Mouse (Mus musculus) erythroid progenitor cell, adult 5-6 weeks (primary cell): ENCODE data around the gene Dhdds. TPM values are rescaled to one million over a fixed set of nuclear protein-coding genes. Genes with fewer than 3 reads are reported as not detected.
"Not testable (repeated sequence)": the region's sequence is repeated elsewhere in the genome, so short reads cannot be mapped to it uniquely, and the experiment has no call there.

ENCODE experiments used
- ATAC-seq: replicated peaks from 2 replicates; pipeline ENCODE4 v1.8.0; 2016; ENCODE audit warnings: moderate number of reproducible peaks, mild to moderate bottlenecking, moderate TSS enrichment, inconsistent platforms; ENCODE audit not compliant: poor library complexity, low FRiP score, severe bottlenecking
- total RNA-seq, 2 experiments: library from RNA; stranded (forward) in 1 of 2; stranded (reverse) in 1 of 2; fragments of 150-400 nt in 1 of 2; fragments of 186-747, 209-891 nt in 1 of 2; gene quantifications; 2 replicates each; pipeline versions ENCODE4 v1.2.3 to v1.2.4; 2015 to 2017; ENCODE audit warnings: low replicate concordance in 2 of 2

The Dhdds gene
- total RNA-seq, 2 experiments from 2014 or later, result 10.1 TPM

DNA sequence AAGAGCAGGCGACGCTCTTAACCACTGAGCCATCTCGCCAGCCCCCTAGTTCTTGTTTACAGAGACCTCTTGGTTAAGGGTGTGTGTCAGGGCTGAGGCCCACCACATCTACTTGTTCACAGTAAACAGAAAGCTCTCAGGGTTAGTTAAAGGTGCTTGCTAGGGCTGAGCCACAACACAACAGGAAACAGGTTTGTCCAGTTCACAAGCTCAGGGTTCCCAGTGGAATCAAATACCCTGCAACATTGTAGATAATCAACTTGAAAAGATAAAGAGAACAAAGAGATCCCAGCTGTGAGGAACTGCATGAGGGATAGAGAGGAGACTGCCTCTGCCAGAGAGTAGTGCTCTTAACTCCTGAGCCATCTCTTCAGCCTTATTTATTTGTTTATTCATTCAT lies 6.1 kb upstream of the Dhdds start:
- ATAC-seq, result no peak

DNA sequence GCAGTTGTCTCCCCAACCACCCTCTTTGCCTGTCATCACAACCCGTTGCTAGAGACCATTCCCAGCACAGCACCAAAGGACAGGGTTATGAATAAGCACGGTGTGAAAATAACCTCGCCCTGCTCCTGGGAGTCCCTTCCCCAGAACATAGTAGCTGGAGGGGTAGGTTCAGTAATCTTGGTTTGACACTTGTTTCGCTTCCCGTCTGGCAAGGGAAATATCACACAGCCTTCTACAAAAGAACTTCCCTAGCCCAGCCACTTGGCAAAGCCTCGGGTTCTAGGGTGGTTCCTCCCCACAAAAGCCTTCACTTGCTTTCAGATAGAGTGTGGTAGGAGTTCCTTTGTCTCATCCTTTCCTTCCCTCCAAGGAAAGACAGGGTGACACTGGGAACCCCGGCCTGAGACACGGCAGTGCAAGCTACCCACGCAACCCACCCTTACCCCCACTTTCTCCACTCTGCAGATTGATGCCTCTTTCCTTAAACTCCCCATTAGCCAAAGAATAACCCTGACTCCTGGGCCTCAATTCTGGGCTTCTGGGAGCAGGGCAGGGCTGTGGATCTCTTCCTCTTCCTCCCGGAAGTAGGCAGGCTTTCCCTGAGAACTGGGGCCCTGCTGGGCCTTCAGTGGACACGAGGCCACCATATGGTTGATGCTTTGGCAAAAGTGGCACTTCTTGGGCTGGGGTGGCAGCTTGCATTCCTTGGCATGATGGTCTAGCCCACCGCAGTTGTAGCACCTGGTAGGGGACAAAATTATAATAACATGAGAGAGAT lies 5.1 kb upstream of the Dhdds start:
- no peak for ATAC-seq

DNA sequence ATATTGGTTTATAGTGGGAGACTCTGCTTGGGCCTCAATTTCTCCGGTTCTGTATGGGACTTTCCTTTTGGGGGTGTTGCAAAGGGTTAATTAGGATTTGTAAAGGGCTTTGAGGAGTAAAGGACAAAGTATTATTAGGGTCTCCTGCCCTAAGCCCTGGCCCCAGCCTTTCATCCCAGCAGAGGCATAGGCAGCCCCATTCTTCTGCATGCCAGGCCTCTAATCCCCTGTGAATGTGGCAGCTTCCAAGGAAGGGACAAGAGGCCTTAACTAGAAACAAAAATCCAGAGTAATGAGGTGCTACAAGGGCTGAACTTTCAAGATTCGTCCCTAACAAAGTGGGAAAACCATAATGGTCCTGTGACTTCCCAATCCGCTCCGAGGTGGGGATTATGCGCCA lies 2.2 kb upstream of the Dhdds start:
- no peak for ATAC-seq

DNA sequence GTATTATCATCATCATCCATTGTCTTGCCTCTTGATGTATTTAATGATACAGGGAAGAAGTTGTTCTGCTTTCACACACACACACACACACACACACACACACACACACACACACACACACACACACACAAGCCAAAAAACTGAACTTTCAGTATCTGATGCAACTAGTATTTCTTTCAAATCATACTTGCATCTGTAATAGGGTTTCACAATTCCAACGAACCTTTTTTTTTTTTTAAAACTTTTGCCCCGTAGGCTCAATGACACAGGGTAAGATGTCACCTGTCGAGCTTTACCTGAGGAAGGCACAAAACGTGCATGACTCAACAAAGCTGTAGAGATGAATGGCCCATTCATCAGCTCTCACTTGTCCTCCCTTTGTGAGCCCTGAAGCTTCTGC lies 1.5 kb upstream of the Dhdds start:
- ATAC-seq, result no peak

DNA sequence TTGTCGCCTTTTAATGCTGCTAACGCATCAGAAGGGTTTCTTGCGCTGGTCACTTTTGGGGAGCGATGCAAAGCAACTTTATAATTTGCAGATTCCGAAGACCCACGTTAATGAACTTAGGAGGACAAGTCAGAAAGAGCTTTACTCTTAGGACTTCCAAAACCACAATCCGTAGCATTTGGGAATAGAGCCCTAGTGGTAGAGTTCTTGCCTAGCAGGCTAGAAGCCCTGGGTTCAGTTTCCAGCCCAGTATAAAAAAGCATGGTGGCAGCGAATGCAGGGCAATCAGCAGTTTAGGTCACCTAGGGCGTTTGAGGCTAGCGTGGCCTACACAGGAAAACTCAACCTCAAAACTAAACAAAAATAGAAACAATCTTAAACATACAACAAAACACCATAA lies 992 bp upstream of the Dhdds start:
- ATAC-seq, result no peak

DNA sequence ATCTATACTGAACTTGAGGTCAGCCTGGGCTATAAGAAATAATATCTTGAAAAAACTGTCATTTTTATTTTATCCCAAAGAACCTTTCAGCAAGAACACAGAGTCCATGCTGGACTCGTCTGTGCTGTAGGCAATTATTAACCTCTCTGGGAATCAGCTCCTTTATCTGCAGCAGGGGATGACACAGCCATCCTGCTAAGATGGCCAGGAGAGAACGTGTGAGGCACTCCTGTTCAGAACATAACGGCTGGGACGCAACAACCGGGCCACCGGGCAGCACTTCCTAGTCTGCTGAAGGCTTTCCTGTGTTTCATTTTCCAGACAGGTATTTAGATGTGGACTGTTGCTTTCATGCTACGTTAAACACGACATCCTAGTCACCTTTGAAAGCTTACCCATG lies 6.0 kb downstream of the Dhdds start:
- ATAC-seq, result no peak

DNA sequence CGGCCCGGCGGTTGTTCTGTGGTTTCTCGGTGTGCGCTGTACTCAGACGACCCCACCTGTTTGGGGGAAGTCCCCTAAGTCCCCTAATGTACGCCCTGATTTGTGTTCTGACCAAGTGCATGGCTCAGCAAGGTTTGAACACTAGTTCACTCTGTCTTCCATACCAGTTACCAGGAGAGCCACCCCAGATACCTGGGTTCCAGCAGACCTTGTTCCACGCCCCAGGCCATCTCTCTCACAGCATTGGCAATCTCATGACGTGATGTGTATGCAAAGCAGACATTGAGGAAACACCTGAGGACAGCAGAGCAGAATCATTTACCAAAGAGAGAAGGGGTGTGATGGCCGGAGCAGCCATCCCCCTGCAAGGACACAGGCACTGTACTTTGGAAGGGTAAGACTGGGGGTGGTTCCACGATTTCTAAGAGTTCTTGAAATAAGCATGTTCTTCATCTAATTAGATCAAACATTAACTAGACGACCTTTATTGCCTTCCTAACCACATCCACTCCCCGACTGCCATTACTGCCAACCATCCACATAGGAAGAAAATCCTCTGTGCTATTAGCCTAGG lies 9.5 kb downstream of the Dhdds start:
- ATAC-seq, result no peak

DNA sequence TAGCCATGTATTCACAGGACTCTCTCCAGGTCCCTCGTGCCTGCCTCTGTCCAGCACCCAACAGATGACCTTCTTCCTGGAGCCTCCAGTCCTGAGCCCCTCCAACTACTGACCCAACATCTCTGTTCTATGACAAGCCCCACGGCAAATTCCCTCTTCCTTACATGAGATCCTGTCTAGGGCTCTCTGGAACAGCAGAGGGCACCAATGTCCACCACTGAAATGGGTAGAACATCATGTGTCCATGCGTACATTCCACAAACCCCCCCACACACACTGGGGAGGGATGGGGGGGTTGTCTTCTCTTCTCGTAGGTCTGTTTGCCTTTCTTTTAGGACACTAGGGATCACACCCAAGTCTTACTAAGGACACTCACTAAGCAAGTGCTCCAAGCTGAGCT lies 10.7 kb downstream of the Dhdds start:
- ATAC-seq, result no peak

DNA sequence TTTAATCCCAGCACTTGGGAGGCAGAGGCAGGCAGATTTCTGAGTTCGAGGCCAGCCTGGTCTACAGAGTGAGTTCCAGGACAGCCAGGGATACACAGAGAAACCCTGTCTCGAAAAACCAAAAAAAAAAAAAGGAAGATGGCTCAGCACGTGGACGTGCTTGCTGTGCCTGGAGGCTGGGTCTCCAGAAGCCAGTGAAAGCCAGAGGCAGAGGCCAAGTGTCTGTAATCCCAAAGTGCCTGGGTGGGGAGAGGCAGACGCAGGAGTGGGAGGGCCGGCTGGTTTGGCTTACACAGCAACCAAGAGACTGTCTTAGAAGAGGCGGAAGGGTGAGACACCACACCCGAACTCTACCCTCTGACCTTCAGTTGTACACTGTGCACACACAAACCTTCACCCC lies 12.4 kb downstream of the Dhdds start:
- ATAC-seq, result not testable (repeated sequence)

DNA sequence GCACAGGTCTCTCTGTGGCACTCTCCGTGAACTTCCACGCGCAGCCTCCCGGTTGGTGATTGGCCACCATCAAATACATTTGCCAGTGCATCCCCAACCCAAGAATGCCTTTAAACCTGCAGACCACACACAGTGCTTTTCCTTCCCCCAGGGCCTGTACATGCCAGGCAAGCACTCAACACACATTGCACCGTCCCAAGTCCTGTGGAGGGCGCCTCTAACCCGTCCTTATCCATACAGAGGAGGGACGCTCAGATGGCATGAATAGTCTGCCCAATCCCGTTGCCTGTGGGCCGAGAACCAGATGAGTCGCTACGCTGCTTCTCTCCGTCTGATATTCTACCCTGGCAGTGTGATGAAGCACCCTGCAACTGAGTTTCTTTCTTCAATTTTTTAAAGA lies 17.8 kb downstream of the Dhdds start:
- ATAC-seq, result no peak

DNA sequence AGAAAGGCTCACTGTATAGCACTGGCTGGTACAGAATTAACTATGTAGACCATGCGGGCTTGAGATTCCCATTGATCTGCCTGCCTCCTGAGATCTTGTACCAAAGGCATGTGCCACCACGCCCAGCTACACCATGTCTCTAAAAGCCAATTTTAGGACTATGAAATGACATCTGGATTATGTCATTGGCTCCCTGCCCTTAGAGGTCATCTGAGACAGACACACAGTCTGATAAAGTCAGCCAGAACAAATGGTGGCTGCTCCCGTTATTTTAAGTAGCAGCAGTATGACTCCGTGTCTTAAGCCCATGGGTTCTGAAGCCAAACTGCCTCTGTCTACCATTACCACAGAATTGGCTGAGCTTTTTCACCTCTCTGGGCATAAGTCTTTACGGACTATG lies 20.2 kb downstream of the Dhdds start:
- no peak for ATAC-seq

DNA sequence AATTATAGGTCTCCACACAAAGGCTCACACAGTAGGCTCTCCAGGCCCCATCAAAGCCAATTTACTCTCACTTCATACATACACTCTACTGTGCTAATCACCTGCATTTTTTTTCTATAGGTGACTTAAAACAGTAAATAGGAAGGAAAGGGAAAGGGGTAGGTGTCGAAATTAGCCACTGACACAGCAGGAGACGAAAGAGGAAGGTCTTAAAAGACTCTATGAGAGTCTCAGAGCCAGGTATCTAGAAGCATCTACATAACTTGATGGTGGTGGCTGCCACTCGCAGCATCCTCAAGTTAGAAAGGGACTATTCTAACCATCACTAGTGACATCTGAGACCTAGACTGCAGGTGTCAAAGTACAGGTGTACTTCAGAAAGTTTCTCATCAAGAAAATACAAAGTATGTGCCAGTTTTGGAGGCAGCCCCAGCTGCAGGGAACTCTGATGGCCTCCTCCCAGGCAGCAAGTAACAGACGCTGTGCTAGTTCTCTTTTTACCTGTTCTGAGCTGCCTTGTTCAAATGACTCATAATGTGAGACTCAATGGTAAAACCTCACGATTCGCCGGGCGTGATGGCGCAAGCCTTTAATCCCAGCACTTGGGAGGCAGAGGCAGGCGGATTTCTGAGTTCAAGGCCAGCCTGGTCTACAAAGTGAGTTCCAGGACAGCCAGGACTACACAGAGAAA lies 22.6 kb downstream of the Dhdds start:
- no peak for ATAC-seq

DNA sequence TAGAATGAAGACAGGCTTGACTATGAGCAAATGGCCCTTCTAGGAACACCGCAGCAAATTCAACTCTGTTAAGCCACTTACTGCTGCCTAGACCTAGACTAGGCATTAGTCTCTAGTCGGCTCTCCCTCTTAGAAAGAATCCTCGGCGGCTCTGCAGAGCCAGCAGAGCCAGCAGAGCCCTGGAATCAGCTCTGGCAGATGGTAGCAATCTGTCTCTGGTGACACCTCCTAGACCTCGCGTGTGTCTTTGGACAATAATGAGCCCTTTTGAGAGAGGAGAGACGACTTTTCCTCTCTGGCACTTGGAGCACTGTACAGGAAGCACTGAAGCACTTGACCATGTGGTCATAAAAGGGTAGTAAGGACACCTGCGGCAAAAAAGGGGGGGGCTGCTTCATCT lies 29.0 kb downstream of the Dhdds start:
- ATAC-seq, result no peak

DNA sequence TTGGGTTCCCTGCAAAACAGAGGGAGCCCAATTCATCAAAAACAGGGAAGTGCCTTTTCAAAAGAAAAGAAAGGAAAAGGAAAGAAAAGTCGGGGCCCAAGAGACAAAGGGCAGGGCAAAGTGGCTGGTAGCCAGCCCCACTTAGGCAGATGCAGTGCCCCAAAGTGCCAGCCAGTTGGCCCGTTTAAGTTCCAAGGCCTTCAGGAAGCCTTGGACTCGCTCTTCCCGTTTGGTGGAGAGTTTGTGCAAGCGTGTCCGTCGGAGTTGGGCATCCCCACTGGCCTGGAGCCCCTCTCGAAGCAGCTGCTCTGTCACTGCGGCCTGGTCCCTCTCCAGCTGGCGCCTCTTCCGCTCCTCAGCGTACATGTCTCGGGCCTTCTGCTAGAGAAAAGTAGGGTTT lies 29.8 kb downstream of the Dhdds start:
- no peak for ATAC-seq

DNA sequence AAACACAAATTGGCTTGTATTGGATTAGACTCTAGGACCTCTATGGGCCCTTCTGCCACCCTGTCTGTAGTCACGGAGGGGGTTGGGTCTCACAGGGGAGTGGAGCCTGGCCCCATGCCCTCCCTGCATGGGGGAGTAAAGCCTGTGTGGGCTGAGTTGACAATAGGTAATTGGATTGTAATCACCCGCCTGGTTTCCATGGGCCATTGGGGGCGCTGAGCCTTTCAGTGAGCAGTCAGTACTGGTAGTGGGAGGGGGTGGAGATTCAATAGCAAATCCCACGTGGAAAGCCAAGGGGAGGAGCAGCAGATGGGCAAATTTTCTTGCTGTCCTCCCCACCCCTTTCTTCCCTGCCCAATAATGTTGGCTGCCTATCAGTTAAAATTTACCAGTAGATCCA lies 30.5 kb downstream of the Dhdds start:
- ATAC-seq, result no peak

DNA sequence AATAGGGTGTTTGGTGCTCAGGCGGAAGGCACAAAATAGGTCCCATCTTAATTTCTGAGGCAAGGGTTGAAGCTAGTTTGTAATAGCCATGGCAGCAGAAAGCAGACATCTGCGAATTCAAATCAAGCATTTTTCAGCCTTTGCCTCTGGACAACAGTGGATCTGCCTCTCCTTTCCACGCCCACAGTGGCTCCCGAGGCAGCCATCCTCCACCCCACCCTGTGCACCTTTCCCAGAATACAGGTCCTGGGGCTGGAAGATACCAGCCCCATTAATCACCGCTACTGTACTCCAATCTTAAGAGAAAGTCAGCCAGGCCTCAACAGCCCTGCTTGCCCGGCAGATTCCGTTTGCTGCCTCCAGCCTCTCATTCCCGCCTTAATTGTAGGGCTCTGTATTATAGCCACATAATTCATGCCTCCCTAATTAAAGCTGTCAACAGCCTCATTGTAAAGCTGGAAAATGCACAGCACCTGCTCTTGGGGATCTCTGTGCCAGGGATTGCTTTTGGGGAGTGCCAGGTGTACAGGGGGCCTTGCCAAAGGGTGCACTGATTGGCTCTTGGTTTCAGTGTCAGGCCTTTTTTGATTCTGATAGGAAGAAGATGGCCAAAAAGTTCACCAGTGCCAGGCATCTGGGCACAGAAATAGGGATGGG lies 31.5 kb downstream of the Dhdds start:
- ATAC-seq, result no peak

DNA sequence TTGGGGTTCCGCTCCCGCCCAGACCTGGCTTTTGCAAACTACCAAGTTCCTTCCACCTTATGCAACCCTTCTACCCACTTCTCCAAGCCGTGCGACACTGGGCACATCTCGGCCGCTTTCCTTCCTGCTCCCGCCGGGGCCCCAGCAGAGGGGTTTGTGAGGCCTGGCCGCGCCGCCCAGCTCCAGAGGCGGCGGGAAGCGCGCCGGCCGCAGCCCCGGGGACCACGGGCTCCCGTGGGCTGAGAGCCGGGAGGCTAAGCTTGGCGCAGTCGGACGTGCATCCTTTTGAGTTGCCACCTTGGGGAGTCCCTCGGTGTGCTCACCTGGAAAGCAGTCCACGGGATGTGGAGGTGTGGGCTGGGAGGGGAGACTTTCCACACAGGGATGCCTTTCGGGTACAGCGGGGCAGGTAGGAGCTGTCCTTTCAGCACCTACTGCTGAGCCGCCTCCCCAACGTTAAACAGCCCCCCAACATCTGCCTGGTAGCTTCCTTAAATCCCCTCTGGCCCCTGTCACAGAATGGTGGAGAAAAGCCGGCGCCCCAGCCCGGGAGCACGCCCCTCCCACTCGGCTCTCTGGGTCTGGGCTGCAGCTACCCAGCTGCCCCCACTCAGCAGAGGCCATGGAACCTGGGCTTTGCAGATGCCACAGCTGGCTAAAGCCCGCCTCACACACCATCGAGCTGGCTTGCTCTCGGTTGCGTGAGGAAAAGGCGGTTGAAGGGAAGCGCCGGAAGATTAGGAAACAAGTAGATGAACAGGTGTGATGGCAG lies 32.4 kb downstream of the Dhdds start, which contains the start of gene Hmgn2:
Gene Hmgn2 (minus strand): TSS at position 501 of the 772 bp plus-strand sequence.
- peak; percentile 32 for ATAC-seq

DNA sequence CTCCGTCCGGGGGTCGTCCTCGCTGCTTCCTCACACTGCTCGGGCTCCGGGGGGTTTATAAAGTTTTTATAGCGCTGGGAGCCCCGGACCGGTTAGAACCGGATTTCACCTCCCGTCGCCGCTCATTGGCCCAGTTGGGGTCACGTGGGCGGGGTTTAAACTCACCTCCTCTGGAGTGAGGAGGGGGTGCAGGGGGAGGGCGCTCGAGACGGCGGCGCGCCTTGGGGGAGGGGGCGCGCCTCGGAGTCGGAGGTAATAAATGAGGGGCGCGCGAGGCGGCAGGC lies 32.9 kb downstream of the Dhdds start:
- peak; percentile 58 for ATAC-seq

DNA sequence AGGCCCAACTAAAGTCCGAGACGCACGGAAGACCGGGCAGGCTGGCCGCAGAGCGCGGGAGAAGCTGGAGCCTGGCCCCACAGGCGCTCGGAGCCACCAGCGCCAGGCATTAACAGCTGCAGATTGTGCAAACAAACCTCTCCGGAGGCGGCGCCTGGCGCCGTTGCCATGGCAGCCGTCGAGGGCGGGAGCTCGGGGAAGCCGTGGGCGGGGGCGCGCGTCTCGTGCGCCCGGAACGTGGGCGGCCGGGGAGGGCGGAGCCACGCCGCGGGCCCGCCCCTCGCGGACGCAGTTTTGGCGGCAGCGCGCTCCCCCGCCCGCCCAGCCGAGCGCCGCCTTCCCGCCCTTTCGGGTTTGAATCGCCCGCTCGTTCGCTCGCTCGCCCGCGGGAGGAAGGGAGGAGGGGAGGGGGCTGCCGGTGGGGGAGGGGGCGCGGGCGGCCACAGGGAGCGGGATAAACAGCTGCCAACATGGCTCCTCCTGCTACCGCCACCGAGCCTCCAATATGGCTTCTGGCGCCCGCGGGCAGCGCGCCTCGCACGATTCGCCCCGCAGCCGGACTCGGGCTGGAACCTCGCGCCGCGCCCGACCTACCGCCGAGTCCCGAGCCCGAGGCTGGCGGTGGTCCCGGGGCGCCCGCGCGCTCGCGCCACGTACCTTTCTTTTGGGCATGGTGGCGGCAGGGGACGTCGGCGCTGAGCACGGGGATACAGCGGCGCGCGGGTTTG lies 33.4 kb downstream of the Dhdds start:
- peak; percentile 87 for ATAC-seq
